Mouse (Mus musculus): Measurements from ENCODE around the gene Smarcal1.

DNA sequence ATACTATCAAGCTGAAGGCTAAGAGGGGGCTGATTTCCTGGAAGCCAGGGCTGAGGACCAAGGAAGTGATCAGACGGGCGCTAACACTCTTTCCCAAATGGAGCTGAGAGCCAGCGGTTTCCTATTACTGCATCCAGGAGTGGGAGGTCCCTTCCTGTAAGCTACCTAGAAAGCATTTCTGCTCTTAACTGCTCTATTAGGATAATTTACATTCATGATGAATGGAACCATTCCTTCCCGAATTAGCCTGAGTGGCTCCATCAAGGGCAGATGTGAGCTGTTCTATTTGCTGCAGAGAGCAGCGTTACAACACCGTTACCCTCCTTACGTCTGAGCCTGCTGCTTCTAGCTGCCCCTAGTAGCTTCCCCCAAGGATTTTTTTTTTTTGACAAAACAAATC lies 9.0 kb upstream of the Smarcal1 start:
- TF ChIP-seq EP300 (IDR thresholded peaks at IDR 0.05; ENCODE audit: insufficient read depth, low read depth, low read length) (no peak), POLR2A (IDR thresholded peaks at IDR 0.05; ENCODE audit: insufficient read depth, low read length) (no peak), CTCF (IDR thresholded peaks at IDR 0.05; ENCODE audit: low read depth, low read length) (no peak)

All from ES-Bruce4 (cell line).